Comparison of ENCODE assay signal across 8 mouse cellular contexts in the genomic region with DNA sequence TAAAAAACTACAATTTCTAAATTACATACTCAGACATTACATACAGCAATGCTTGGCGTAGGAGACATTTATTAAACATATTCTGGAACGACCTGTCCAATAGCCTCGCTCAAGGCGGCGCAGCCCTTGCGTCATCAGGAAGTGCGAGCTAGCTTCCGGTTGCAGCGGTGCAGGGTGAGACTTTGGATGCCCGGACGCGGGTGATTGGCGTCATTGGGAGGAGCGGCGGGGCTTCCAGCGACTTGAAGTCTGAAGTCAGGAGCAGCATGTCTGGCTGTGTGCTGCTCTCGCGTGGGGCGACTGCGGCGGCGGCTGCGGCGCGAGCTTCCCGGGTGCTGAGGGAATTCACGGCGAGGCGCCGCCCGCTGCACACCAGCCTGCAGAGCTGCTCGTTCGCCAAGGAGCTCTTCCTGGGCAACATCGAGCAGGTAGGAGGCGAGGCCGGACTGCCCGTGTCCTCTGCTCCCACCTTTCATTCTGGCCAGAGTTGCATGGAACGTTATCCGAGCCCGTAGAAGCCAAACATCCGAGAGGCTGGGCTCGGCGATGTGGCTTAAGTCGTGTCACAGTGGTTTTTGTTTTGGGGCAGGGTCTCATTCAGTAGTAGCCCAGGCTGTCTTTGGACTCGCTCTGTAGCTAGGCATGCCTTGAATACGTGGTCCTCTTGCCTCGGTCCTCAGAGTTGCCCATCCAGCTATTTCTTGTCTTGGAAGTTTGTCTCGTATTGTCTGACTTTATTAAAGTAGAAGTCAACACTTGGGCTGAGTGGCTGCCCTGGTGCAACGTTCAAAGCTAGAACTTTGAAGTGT. TPM values are rescaled to one million over a fixed set of nuclear protein-coding genes. Genes with fewer than 3 reads are reported as not detected.
DNase-seq lines count a peak whose midpoint lies in the region; ATAC-seq lines count a peak whose summit lies in the region.

Gene Acad9, plus strand, starts transcription at position 137 of the 809 bp plus-strand sequence.

- H3K4me1 ChIP-seq in megakaryocyte, embryonic 14.5 days: peaks cover 38% of the 10 kb centered on the region

- H3K36me3 ChIP-seq in megakaryocyte, embryonic 14.5 days (replicated peaks; ENCODE audit: low read length): peaks cover 29% of the 10 kb centered on the region

- peak within 1 kb of the TSS; percentile 100 for H3K4me3 ChIP-seq in megakaryocyte, embryonic 14.5 days (replicated peaks)

- no peaks in the 10 kb centered on the region for H3K9me3 ChIP-seq in megakaryocyte, embryonic 14.5 days

- peak; percentile 96 for DNase-seq in ZHBTc4 (ENCODE audit: low read depth, low spot score)
- peak; percentile 81 to 85 for DNase-seq in gastrocnemius, adult 8-10 months (ENCODE audit: low spot score in 2 of 2)
- peak; percentile 82 for DNase-seq in hindlimb bud, embryonic 11.5 days (ENCODE audit: extremely low spot score, low read depth, low spot score)
- DNase-seq in left cerebral cortex, adult 8-10 months (ENCODE audit: low spot score in 2 of 2): peak; percentile 87 to 95
- peak; percentile 98 for DNase-seq in right cerebral cortex, postnatal 10 days (ENCODE audit: low spot score in 2 of 2)
- DNase-seq in urinary bladder, postnatal 25 days (ENCODE audit: low spot score): peak; percentile 89

- peak; percentile 98 for ATAC-seq in common myeloid progenitor, adult 5-6 weeks (replicated peaks; ENCODE audit: low read depth, poor library complexity, severe bottlenecking)

- no peaks in the 10 kb centered on the region for H3K27me3 ChIP-seq in megakaryocyte, embryonic 14.5 days (replicated peaks)

RNA-seq across cellular contexts. Expression of gene Acad9, which starts in this region (rescaled TPM):
- total RNA-seq in common myeloid progenitor, adult 5-6 weeks (2017): 24.5 and 33.6 TPM in 2 replicates
- total RNA-seq in gastrocnemius, adult 8-10 months (2022): 10 to 100 TPM; 21.6 to 29.9 (median 26.5) TPM
- total RNA-seq in left cerebral cortex, adult 8-10 months (2022): 10 to 100 TPM; 36.8 to 47.2 (median 44.1) TPM
- 3.2 TPM in 1 of 2 replicates, not detected in the other for polyA plus RNA-seq in megakaryocyte, embryonic 14.5 days (2012; ENCODE audit: insufficient read depth, low replicate concordance)

Comparison
In these comparisons a context has a peak if more than half of its experiments do, and no peak if none do; other contexts are left out.
1. Peak in every context shown above with its lines: DNase-seq, ATAC-seq and H3K4me3 ChIP-seq.